Mouse (Mus musculus) CH12.LX (cell line): ENCODE measurements around the gene Setdb2. TPM values are rescaled to one million over a fixed set of nuclear protein-coding genes. Genes with fewer than 3 reads are reported as not detected.

Experiments used
- polyA plus RNA-seq: library from polyadenylated mRNA; unstranded; fragments of >175 nt; gene quantifications from 2 replicates; pipeline ENCODE4 v1.2.1, GENCODE M21; 2012; ENCODE audit warnings: low read depth; ENCODE audit not compliant: insufficient read length
- total RNA-seq, 2 experiments: library from RNA; depleted of rRNA; stranded (reverse); fragments of 300-350 nt in 1 of 2; fragments of >200 nt in 1 of 2; gene quantifications; 2 replicates each; pipeline ENCODE4 v1.2.3; 2012 to 2014

Setdb2 gene
- total and polyA plus RNA-seq, 3 experiments, result 13.3 to 37.3 (median 14.7) TPM

Other genes with a start within 250 kb of the Setdb2 start
- 24.5 and 26.0 TPM in 2 replicates for gene Rcbtb1, start 239.7 kb downstream of the Setdb2 start, total RNA-seq (2012; rRNA removed)
- 31.7 and 33.1 TPM in 2 replicates for gene Rcbtb1, start 239.7 kb downstream of the Setdb2 start, total RNA-seq (2014; rRNA removed)
- gene Rcbtb1, start 239.7 kb downstream of the Setdb2 start, polyA plus RNA-seq, result 34.9 and 41.7 TPM in 2 replicates
- gene Gm6904, start 180.7 kb downstream of the Setdb2 start, total RNA-seq (2012; rRNA removed), result 0.42 and 1.2 TPM in 2 replicates
- 0.92 and 1.0 TPM in 2 replicates for gene Gm6904, start 180.7 kb downstream of the Setdb2 start, total RNA-seq (2014; rRNA removed)
- 0.49 and 1.1 TPM in 2 replicates for gene Gm6904, start 180.7 kb downstream of the Setdb2 start, polyA plus RNA-seq
- gene Phf11a, start 143.4 kb downstream of the Setdb2 start, total RNA-seq (2012; rRNA removed), result 11.2 and 14.6 TPM in 2 replicates
- gene Phf11a, start 143.4 kb downstream of the Setdb2 start, total RNA-seq (2014; rRNA removed), result 41.1 and 41.4 TPM in 2 replicates
- 35.1 and 48.4 TPM in 2 replicates for gene Phf11a, start 143.4 kb downstream of the Setdb2 start, polyA plus RNA-seq
- gene Phf11b, start 99.5 kb downstream of the Setdb2 start, total RNA-seq (2012; rRNA removed), result 29.5 and 29.8 TPM in 2 replicates
- 80.2 and 90.5 TPM in 2 replicates for gene Phf11b, start 99.5 kb downstream of the Setdb2 start, total RNA-seq (2014; rRNA removed)
- 88.2 and 93.4 TPM in 2 replicates for gene Phf11b, start 99.5 kb downstream of the Setdb2 start, polyA plus RNA-seq
- gene Phf11d, start 75.4 kb downstream of the Setdb2 start, total RNA-seq (2012; rRNA removed), result 2.4 and 2.5 TPM in 2 replicates
- 11.7 and 12.2 TPM in 2 replicates for gene Phf11d, start 75.4 kb downstream of the Setdb2 start, total RNA-seq (2014; rRNA removed)
- 21.7 and 25.7 TPM in 2 replicates for gene Phf11d, start 75.4 kb downstream of the Setdb2 start, polyA plus RNA-seq
- gene Phf11c, start 45.5 kb downstream of the Setdb2 start, total RNA-seq (2012; rRNA removed), result 0.92 and 1.1 TPM in 2 replicates
- 1.8 and 2.4 TPM in 2 replicates for gene Phf11c, start 45.5 kb downstream of the Setdb2 start, total RNA-seq (2014; rRNA removed)
- gene Phf11c, start 45.5 kb downstream of the Setdb2 start, polyA plus RNA-seq, result 1.9 and 2.4 TPM in 2 replicates
- 19.9 and 21.3 TPM in 2 replicates for gene Cab39l, start 88 bp upstream of the Setdb2 start, total RNA-seq (2012; rRNA removed)
- 49.2 and 56.3 TPM in 2 replicates for gene Cab39l, start 88 bp upstream of the Setdb2 start, total RNA-seq (2014; rRNA removed)
- gene Cab39l, start 88 bp upstream of the Setdb2 start, polyA plus RNA-seq, result 33.1 and 33.2 TPM in 2 replicates
- 9.2 and 11.0 TPM in 2 replicates for gene Cdadc1, start 157.1 kb upstream of the Setdb2 start, total RNA-seq (2012; rRNA removed)
- 5.3 and 11.1 TPM in 2 replicates for gene Cdadc1, start 157.1 kb upstream of the Setdb2 start, total RNA-seq (2014; rRNA removed)
- gene Cdadc1, start 157.1 kb upstream of the Setdb2 start, polyA plus RNA-seq, result 21.7 and 24.7 TPM in 2 replicates
- gene Shisa2, start 184.4 kb upstream of the Setdb2 start, total RNA-seq (2012; rRNA removed), result 0.08 TPM in 1 of 2 replicates, not detected in the other
- 0.16 and 0.36 TPM in 2 replicates for gene Shisa2, start 184.4 kb upstream of the Setdb2 start, total RNA-seq (2014; rRNA removed)
- gene Shisa2, start 184.4 kb upstream of the Setdb2 start, polyA plus RNA-seq, result 0.11 and 0.21 TPM in 2 replicates